Mouse (Mus musculus): ENCODE results near the gene Npr3. TPM values are rescaled to one million over a fixed set of nuclear protein-coding genes. Genes with fewer than 3 reads are reported as not detected.

Gene Npr3
- polyA plus RNA-seq, 1 experiment = 67.8 TPM

- H3K4me1 ChIP-seq (ENCODE audit: control insufficient read depth, insufficient read depth, insufficient read length, low read length) = peaks cover 6% of the 10 kb centered on the region
- H3K27ac ChIP-seq (replicated peaks; ENCODE audit: low read depth, low read length) = peak overlapping the region; percentile 94
- H3K4me3 ChIP-seq (ENCODE audit: insufficient read depth, low read depth, low read length) = peak overlapping the region; percentile 91
Measured at GRCm38 (mm10) chr15:11904043-11904847, 2.8 kb downstream of the Npr3 start.

- peak overlapping the region; percentile 91 for H3K4me3 ChIP-seq (ENCODE audit: insufficient read depth, low read depth, low read length)
- peak overlapping the region; percentile 94 for H3K27ac ChIP-seq (replicated peaks; ENCODE audit: low read depth, low read length)
- H3K4me1 ChIP-seq (ENCODE audit: control insufficient read depth, insufficient read depth, insufficient read length, low read length) = peaks cover 6% of the 10 kb centered on the region
Measured at GRCm38 (mm10) chr15:11903196-11904042, 3.7 kb downstream of the Npr3 start.

GRCm38 (mm10) chr15:11897617-11898016, 9.5 kb downstream of the Npr3 start:
- H3K27ac ChIP-seq (replicated peaks; ENCODE audit: low read depth, low read length) = no peak overlapping the region

GRCm38 (mm10) chr15:11897162-11897561, 9.9 kb downstream of the Npr3 start:
- no peak overlapping the region for H3K27ac ChIP-seq (replicated peaks; ENCODE audit: low read depth, low read length)
- H3K4me1 ChIP-seq (ENCODE audit: control insufficient read depth, insufficient read depth, insufficient read length, low read length) = no peaks in the 10 kb centered on the region
- H3K4me3 ChIP-seq (ENCODE audit: insufficient read depth, low read depth, low read length) = no peak overlapping the region

More at GRCm38 (mm10) chr15:11897617-11898016, 9.5 kb downstream of the Npr3 start:
- peaks cover 2% of the 10 kb centered on the region; the same call in 1 of the 2 replicates for H3K4me1 ChIP-seq (ENCODE audit: control insufficient read depth, insufficient read depth, insufficient read length, low read length)
- H3K4me3 ChIP-seq (ENCODE audit: insufficient read depth, low read depth, low read length) = no peak overlapping the region

- no peak overlapping the region for H3K27ac ChIP-seq (replicated peaks; ENCODE audit: low read depth, low read length)
- H3K4me3 ChIP-seq (ENCODE audit: insufficient read depth, low read depth, low read length) = no peak overlapping the region
- H3K4me1 ChIP-seq (ENCODE audit: control insufficient read depth, insufficient read depth, insufficient read length, low read length) = no peaks in the 10 kb centered on the region; the same call in 1 of the 2 replicates
Measured at GRCm38 (mm10) chr15:11893969-11894368, 13.1 kb downstream of the Npr3 start.

GRCm38 (mm10) chr15:11891395-11891794, 15.7 kb downstream of the Npr3 start:
- Histone ChIP-seq H3K27ac (replicated peaks; ENCODE audit: low read depth, low read length) (no peak overlapping the region), H3K4me1 (ENCODE audit: control insufficient read depth, insufficient read depth, insufficient read length, low read length) (peaks cover 3% of the 10 kb centered on the region; the same call in 1 of the 2 replicates), H3K4me3 (ENCODE audit: insufficient read depth, low read depth, low read length) (no peak overlapping the region)

- Histone ChIP-seq H3K27ac (replicated peaks; ENCODE audit: low read depth, low read length) (peak overlapping the region; percentile 99), H3K4me3 (ENCODE audit: insufficient read depth, low read depth, low read length) (peak overlapping the region; percentile 38), H3K4me1 (ENCODE audit: control insufficient read depth, insufficient read depth, insufficient read length, low read length) (peaks cover 28% of the 10 kb centered on the region)
Measured at GRCm38 (mm10) chr15:11882508-11883205, 24.4 kb downstream of the Npr3 start.

GRCm38 (mm10) chr15:11881822-11882221, 25.3 kb downstream of the Npr3 start:
- peaks cover 28% of the 10 kb centered on the region for H3K4me1 ChIP-seq (ENCODE audit: control insufficient read depth, insufficient read depth, insufficient read length, low read length)
- peak overlapping the region; percentile 73 for H3K27ac ChIP-seq (replicated peaks; ENCODE audit: low read depth, low read length)
- H3K4me3 ChIP-seq (ENCODE audit: insufficient read depth, low read depth, low read length) = no peak overlapping the region

- Histone ChIP-seq H3K4me3 (ENCODE audit: insufficient read depth, low read depth, low read length) (no peak overlapping the region), H3K27ac (replicated peaks; ENCODE audit: low read depth, low read length) (peak overlapping the region; percentile 83), H3K4me1 (ENCODE audit: control insufficient read depth, insufficient read depth, insufficient read length, low read length) (peaks cover 18% of the 10 kb centered on the region)
Measured at GRCm38 (mm10) chr15:11878334-11878733, 28.8 kb downstream of the Npr3 start.

GRCm38 (mm10) chr15:11877273-11877672, 29.8 kb downstream of the Npr3 start:
- Histone ChIP-seq H3K4me3 (ENCODE audit: insufficient read depth, low read depth, low read length) (no peak overlapping the region), H3K27ac (replicated peaks; ENCODE audit: low read depth, low read length) (no peak overlapping the region), H3K4me1 (ENCODE audit: control insufficient read depth, insufficient read depth, insufficient read length, low read length) (peaks cover 13% of the 10 kb centered on the region)

- no peak overlapping the region for H3K4me3 ChIP-seq (ENCODE audit: insufficient read depth, low read depth, low read length)
- H3K4me1 ChIP-seq (ENCODE audit: control insufficient read depth, insufficient read depth, insufficient read length, low read length) = no peaks in the 10 kb centered on the region
- no peak overlapping the region for H3K27ac ChIP-seq (replicated peaks; ENCODE audit: low read depth, low read length)
Measured at GRCm38 (mm10) chr15:11866918-11867317, 40.2 kb downstream of the Npr3 start.

- Histone ChIP-seq H3K4me1 (ENCODE audit: control insufficient read depth, insufficient read depth, insufficient read length, low read length) (no peaks in the 10 kb centered on the region; the same call in 1 of the 2 replicates), H3K4me3 (ENCODE audit: insufficient read depth, low read depth, low read length) (no peak overlapping the region), H3K27ac (replicated peaks; ENCODE audit: low read depth, low read length) (no peak overlapping the region)
Measured at GRCm38 (mm10) chr15:11863540-11863818, 43.6 kb downstream of the Npr3 start.

- no peak overlapping the region for H3K4me3 ChIP-seq (ENCODE audit: insufficient read depth, low read depth, low read length)
- H3K4me1 ChIP-seq (ENCODE audit: control insufficient read depth, insufficient read depth, insufficient read length, low read length) = no peaks in the 10 kb centered on the region; the same call in 1 of the 2 replicates
- H3K27ac ChIP-seq (replicated peaks; ENCODE audit: low read depth, low read length) = no peak overlapping the region
Measured at GRCm38 (mm10) chr15:11862785-11863539, 44.1 kb downstream of the Npr3 start.

GRCm38 (mm10) chr15:11862253-11862652, 44.8 kb downstream of the Npr3 start:
- Histone ChIP-seq H3K4me1 (ENCODE audit: control insufficient read depth, insufficient read depth, insufficient read length, low read length) (no peaks in the 10 kb centered on the region; the same call in 1 of the 2 replicates), H3K27ac (replicated peaks; ENCODE audit: low read depth, low read length) (no peak overlapping the region), H3K4me3 (ENCODE audit: insufficient read depth, low read depth, low read length) (no peak overlapping the region)

Measured in brown adipose tissue, adult 24 weeks (tissue).